Mouse (Mus musculus): ENCODE measurements at regions not wholly inside any gene's neighbourhood (a gene's known extent, or its start where the extent isn't known, plus 50 kb on each side); places are given as distances from the start of the nearest gene placed in this dataset.

GRCm38 (mm10) chr5:111914296-111914695 lies 180.6 kb downstream of the Gm26897 start:
- H3K4me1 ChIP-seq (ENCODE audit: insufficient read depth), result no peaks in the 10 kb centered on the region
- DNase-seq (no peak), ATAC-seq (no peak)
- no peak overlapping the region for H3K9ac ChIP-seq (replicated peaks)
- H3K4me2 ChIP-seq (ENCODE audit: low read depth, low read length), result no peak overlapping the region
- no peaks in the 10 kb centered on the region for H3K36me3 ChIP-seq (replicated peaks; ENCODE audit: insufficient read depth, low read length)
- H3K4me3 ChIP-seq (ENCODE audit: low read depth, low read length), result no peak overlapping the region
- H3K27ac ChIP-seq (ENCODE audit: low read depth), result no peak overlapping the region
- no peak for TF ChIP-seq CTCF (IDR thresholded peaks at IDR 0.05; ENCODE audit: low read depth)
- 63% methylated on average over 3 of the region's 3 CpGs for WGBS (ENCODE audit: insufficient replicate concordance)
- H3K9me3 ChIP-seq (ENCODE audit: low read length), result 0 out of 2 replicates have a peak, but pooled peaks cover 3% of the 10 kb centered on the region
- no peaks in the 10 kb centered on the region for H3K27me3 ChIP-seq (ENCODE audit: insufficient read depth, low read length)

- WGBS (ENCODE audit: insufficient replicate concordance), result 28% methylated on average over 8 of the region's 8 CpGs
These were observed 184.0 kb downstream of the Gm26897 start for GRCm38 (mm10) chr5:111917643-111918252.

GRCm38 (mm10) chr5:111918888-111919287 lies 185.2 kb downstream of the Gm26897 start:
- H3K36me3 ChIP-seq (replicated peaks; ENCODE audit: insufficient read depth, low read length), result no peaks in the 10 kb centered on the region
- WGBS (ENCODE audit: insufficient replicate concordance), result 65% methylated on average over 14 of the region's 14 CpGs
- H3K9ac ChIP-seq (replicated peaks), result no peak overlapping the region
- no peaks in the 10 kb centered on the region for H3K9me3 ChIP-seq (ENCODE audit: low read length)
- DNase-seq, result no peak
- no peak overlapping the region for H3K27ac ChIP-seq (ENCODE audit: low read depth)
- no peak for ATAC-seq
- TF ChIP-seq EP300 (IDR thresholded peaks at IDR 0.05; ENCODE audit: low read depth), result no peak
- no peak for TF ChIP-seq CTCF (IDR thresholded peaks at IDR 0.05; ENCODE audit: low read depth)
- no peaks in the 10 kb centered on the region for H3K4me1 ChIP-seq (ENCODE audit: insufficient read depth)
- no peaks in the 10 kb centered on the region for H3K27me3 ChIP-seq (ENCODE audit: insufficient read depth, low read length)
- H3K4me3 ChIP-seq (ENCODE audit: low read depth, low read length), result no peak overlapping the region
- no peak overlapping the region for H3K4me2 ChIP-seq (ENCODE audit: low read depth, low read length)

More at GRCm38 (mm10) chr5:111917643-111918252, 184.0 kb downstream of the Gm26897 start:
- Histone ChIP-seq H3K9me3 (ENCODE audit: low read length) (0 out of 2 replicates have a peak, but pooled peaks cover 1% of the 10 kb centered on the region), H3K36me3 (replicated peaks; ENCODE audit: insufficient read depth, low read length) (no peaks in the 10 kb centered on the region), H3K27me3 (ENCODE audit: insufficient read depth, low read length) (no peaks in the 10 kb centered on the region), H3K4me2 (ENCODE audit: low read depth, low read length) (no peak overlapping the region), H3K4me1 (ENCODE audit: insufficient read depth) (no peaks in the 10 kb centered on the region), H3K4me3 (ENCODE audit: low read depth, low read length) (no peak overlapping the region), H3K9ac (replicated peaks) (no peak overlapping the region), H3K27ac (ENCODE audit: low read depth) (no peak overlapping the region)
- ATAC-seq (no peak), DNase-seq (no peak)
- TF ChIP-seq CTCF (IDR thresholded peaks at IDR 0.05; ENCODE audit: low read depth) (no peak), EP300 (IDR thresholded peaks at IDR 0.05; ENCODE audit: low read depth) (no peak)

GRCm38 (mm10) chr5:111922991-111923701 lies 189.4 kb downstream of the Gm26897 start:
- Histone ChIP-seq H3K4me1 (ENCODE audit: insufficient read depth) (no peaks in the 10 kb centered on the region), H3K4me2 (ENCODE audit: low read depth, low read length) (no peak overlapping the region), H3K27me3 (ENCODE audit: insufficient read depth, low read length) (no peaks in the 10 kb centered on the region), H3K4me3 (ENCODE audit: low read depth, low read length) (no peak overlapping the region), H3K9me3 (ENCODE audit: low read length) (no peaks in the 10 kb centered on the region), H3K9ac (replicated peaks) (no peak overlapping the region), H3K27ac (ENCODE audit: low read depth) (no peak overlapping the region), H3K36me3 (replicated peaks; ENCODE audit: insufficient read depth, low read length) (no peaks in the 10 kb centered on the region)
- no peak for ATAC-seq
- no peak for DNase-seq
- no peak for TF ChIP-seq CTCF (IDR thresholded peaks at IDR 0.05; ENCODE audit: low read depth)
- no peak for TF ChIP-seq EP300 (IDR thresholded peaks at IDR 0.05; ENCODE audit: low read depth)
- WGBS (ENCODE audit: insufficient replicate concordance), result 48% methylated on average over 18 of the region's 18 CpGs

GRCm38 (mm10) chr5:111925757-111926156 lies 192.0 kb downstream of the Gm26897 start:
- Histone ChIP-seq H3K4me3 (ENCODE audit: low read depth, low read length) (no peak overlapping the region), H3K4me2 (ENCODE audit: low read depth, low read length) (no peak overlapping the region), H3K9me3 (ENCODE audit: low read length) (no peaks in the 10 kb centered on the region), H3K4me1 (ENCODE audit: insufficient read depth) (no peaks in the 10 kb centered on the region), H3K36me3 (replicated peaks; ENCODE audit: insufficient read depth, low read length) (no peaks in the 10 kb centered on the region), H3K27ac (ENCODE audit: low read depth) (no peak overlapping the region), H3K9ac (replicated peaks) (no peak overlapping the region), H3K27me3 (ENCODE audit: insufficient read depth, low read length) (no peaks in the 10 kb centered on the region)
- 61% methylated on average over 6 of the region's 6 CpGs for WGBS (ENCODE audit: insufficient replicate concordance)
- DNase-seq, result no peak
- TF ChIP-seq EP300 (IDR thresholded peaks at IDR 0.05; ENCODE audit: low read depth) (no peak), CTCF (IDR thresholded peaks at IDR 0.05; ENCODE audit: low read depth) (no peak)
- ATAC-seq, result no peak

GRCm38 (mm10) chr5:111929180-111929990 lies 195.7 kb downstream of the Gm26897 start:
- no peak overlapping the region for H3K4me2 ChIP-seq (ENCODE audit: low read depth, low read length)
- no peaks in the 10 kb centered on the region for H3K27me3 ChIP-seq (ENCODE audit: insufficient read depth, low read length)
- H3K4me1 ChIP-seq (ENCODE audit: insufficient read depth), result no peaks in the 10 kb centered on the region
- TF ChIP-seq CTCF (IDR thresholded peaks at IDR 0.05; ENCODE audit: low read depth) (no peak), EP300 (IDR thresholded peaks at IDR 0.05; ENCODE audit: low read depth) (no peak)
- H3K4me3 ChIP-seq (ENCODE audit: low read depth, low read length), result no peak overlapping the region
- H3K9ac ChIP-seq (replicated peaks), result no peak overlapping the region
- H3K27ac ChIP-seq (ENCODE audit: low read depth), result no peak overlapping the region
- H3K9me3 ChIP-seq (ENCODE audit: low read length), result no peaks in the 10 kb centered on the region
- no peak for DNase-seq
- no peak for ATAC-seq
- no peaks in the 10 kb centered on the region for H3K36me3 ChIP-seq (replicated peaks; ENCODE audit: insufficient read depth, low read length)
- 61% methylated on average over 15 of the region's 15 CpGs for WGBS (ENCODE audit: insufficient replicate concordance)

Measured in liver, postnatal 0 days (tissue).